Mouse (Mus musculus) mature B cell (primary cell): ENCODE measurements around the gene Adcy1.
"Not testable (repeated sequence)": the region's sequence is repeated elsewhere in the genome, so short reads cannot be mapped to it uniquely, and the experiment has no call there.

Source experiments
- in situ Hi-C: fragments of 300-500 bp; cut with MboI; formaldehyde crosslinking; loops from 2 replicates; pipeline ENCODE4 v1.14.3; 2019

Adcy1 gene

GRCm38 (mm10) chr11:7215703-7216102, 152.4 kb downstream of the Adcy1 start:
- in situ Hi-C loops = no loop called here

- in situ Hi-C loops = not testable (repeated sequence)
Observed at GRCm38 (mm10) chr11:7221826-7222225, 158.5 kb downstream of the Adcy1 start.

GRCm38 (mm10) chr11:7226200-7226599, 162.9 kb downstream of the Adcy1 start:
- in situ Hi-C loops = no loop called here

DNA sequence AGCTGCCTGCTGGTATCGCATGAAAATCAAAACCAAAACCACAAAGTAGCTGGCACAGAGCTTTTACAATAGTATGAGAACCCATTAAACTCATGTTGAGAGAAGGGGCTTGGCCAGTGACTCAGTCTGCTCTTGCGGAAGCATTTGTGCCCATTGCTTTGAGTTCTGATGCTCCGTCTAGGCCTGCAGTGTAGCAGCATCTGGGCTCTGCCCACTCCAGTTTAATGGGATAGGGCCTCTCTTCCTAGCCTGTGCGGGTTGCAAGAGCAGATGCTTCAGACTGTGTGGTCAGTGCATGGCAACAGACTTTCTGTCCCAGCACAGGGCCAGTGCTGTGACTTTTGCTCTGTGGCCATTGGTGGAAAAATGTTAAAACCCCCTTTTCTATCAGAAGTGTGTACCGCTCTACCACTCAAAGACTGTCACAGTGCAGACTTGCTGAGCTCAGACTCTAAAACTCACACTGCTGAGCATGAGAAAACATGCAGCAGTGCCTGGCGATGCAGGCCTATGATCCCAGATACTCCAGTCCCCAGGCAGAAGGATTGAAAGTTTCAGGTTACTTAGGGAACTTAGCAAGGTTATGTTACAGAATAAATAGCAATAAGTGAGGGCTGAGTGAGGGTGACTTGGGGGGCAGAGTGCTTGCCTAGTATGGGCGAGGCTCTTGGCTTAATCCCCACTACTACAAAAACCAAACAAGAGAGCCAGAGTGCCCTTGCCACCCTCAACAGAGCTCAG, 163.7 kb downstream of the Adcy1 start:
- in situ Hi-C loops = no loop called here

- in situ Hi-C loops = no loop called here
Observed at GRCm38 (mm10) chr11:7228107-7228506, 164.8 kb downstream of the Adcy1 start.
